Comparison of ENCODE assay signal across 8 mouse cellular contexts in the genomic region with DNA sequence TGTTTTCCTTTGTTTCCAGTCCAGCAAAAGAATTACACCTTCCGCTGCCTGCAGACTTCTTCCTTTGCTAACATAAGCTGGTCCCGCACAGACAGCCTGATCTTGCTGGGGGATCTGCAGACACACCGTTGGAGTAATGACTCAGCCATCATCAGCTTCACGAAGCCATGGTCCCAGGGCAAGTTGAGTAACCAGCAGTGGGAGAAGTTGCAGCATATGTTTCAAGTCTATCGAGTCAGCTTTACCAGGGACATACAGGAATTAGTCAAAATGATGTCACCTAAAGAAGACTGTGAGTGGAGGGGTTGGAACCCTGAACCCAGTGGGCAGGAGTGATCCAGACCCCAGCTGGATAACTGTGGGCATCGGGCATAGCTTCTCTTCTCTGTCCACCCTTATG. TPM values are rescaled to one million over a fixed set of nuclear protein-coding genes. Genes with fewer than 3 reads are reported as not detected.
DNase-seq lines count a peak whose midpoint lies in the region; ATAC-seq and TF ChIP-seq lines count a peak whose summit lies in the region.
"Not testable (repeated sequence)": the region's sequence is repeated elsewhere in the genome, so short reads cannot be mapped to it uniquely, and the experiment has no call there.

No protein-coding gene starts in this region.

- H3K4me3 ChIP-seq in embryonic fibroblast, embryonic 13.5 days (ENCODE audit: insufficient read depth, low read length) = peak overlapping the region; percentile 1; the same call in 1 of the 2 replicates
- H3K4me3 ChIP-seq in heart, embryonic 10.5 days = peak overlapping the region; percentile 50
- peak overlapping the region; percentile 23 for H3K4me3 ChIP-seq in hindbrain, embryonic 14.5 days (replicated peaks; ENCODE audit: low read length)
- peak overlapping the region; percentile 14; the same call in 1 of the 2 replicates for H3K4me3 ChIP-seq in limb, embryonic 11.5 days (ENCODE audit: low read depth, low read length)
- H3K4me3 ChIP-seq in liver, postnatal 0 days (ENCODE audit: low read depth, low read length) = peak overlapping the region; percentile 29
- peak overlapping the region; percentile 30 for H3K4me3 ChIP-seq in midbrain, embryonic 13.5 days (replicated peaks)
- H3K4me3 ChIP-seq in spleen, adult 2 months (ENCODE audit: extremely low read depth, insufficient read depth, insufficient read length) = peak overlapping the region; percentile 60; the same call in 1 of the 2 replicates

- H3K27me3 ChIP-seq in heart, embryonic 10.5 days (ENCODE audit: insufficient read depth, poor library complexity, severe bottlenecking); hindbrain, embryonic 14.5 days (ENCODE audit: control insufficient read depth, insufficient read depth, low read length); limb, embryonic 11.5 days (ENCODE audit: control insufficient read depth, insufficient read depth, low read length); liver, postnatal 0 days (ENCODE audit: insufficient read depth, low read length); midbrain, embryonic 13.5 days; spleen, adult 2 months (ENCODE audit: control insufficient read depth, insufficient read depth, low read length): not testable (repeated sequence)

- H3K4me2 ChIP-seq in hindbrain, embryonic 14.5 days (replicated peaks) = peak overlapping the region; percentile 50
- H3K4me2 ChIP-seq in limb, embryonic 11.5 days (ENCODE audit: low read depth, severe bottlenecking) = peak overlapping the region; percentile 41; the same call in 1 of the 2 replicates
- H3K4me2 ChIP-seq in liver, postnatal 0 days (ENCODE audit: low read depth, low read length) = peak overlapping the region; percentile 67
- H3K4me2 ChIP-seq in midbrain, embryonic 13.5 days (replicated peaks) = peak overlapping the region; percentile 54

- ATAC-seq in hindbrain, embryonic 14.5 days (ENCODE audit: low FRiP score); limb, embryonic 11.5 days (ENCODE audit: insufficient number of reproducible peaks, low FRiP score, low TSS enrichment, low read depth): not testable (repeated sequence)
- peak; percentile 65 for ATAC-seq in liver, postnatal 0 days
- ATAC-seq in midbrain, embryonic 13.5 days = 0 out of 2 replicates have a peak, but pooled peaks have one; percentile 20

- H3K27ac ChIP-seq in embryonic fibroblast, embryonic 13.5 days (ENCODE audit: insufficient read depth, low read length); hindbrain, embryonic 14.5 days; limb, embryonic 11.5 days (replicated peaks; ENCODE audit: low read depth, low read length); liver, postnatal 0 days (ENCODE audit: low read depth); midbrain, embryonic 13.5 days; spleen, adult 2 months (ENCODE audit: insufficient read depth, low read length): not testable (repeated sequence)
- peak overlapping the region; percentile 83 for H3K27ac ChIP-seq in heart, embryonic 10.5 days

- 0 out of 2 replicates have a peak overlapping the region, but pooled peaks have one; percentile 40 for H3K9ac ChIP-seq in hindbrain, embryonic 14.5 days
- peak overlapping the region; percentile 60; the same call in 1 of the 2 replicates for H3K9ac ChIP-seq in limb, embryonic 11.5 days (ENCODE audit: low read length)
- H3K9ac ChIP-seq in liver, postnatal 0 days (replicated peaks) = peak overlapping the region; percentile 41; the same call in 1 of the 2 replicates
- 0 out of 2 replicates have a peak overlapping the region, but pooled peaks have one; percentile 49 for H3K9ac ChIP-seq in midbrain, embryonic 13.5 days (replicated peaks)

- TF ChIP-seq POLR2A in embryonic fibroblast, embryonic 13.5 days (IDR thresholded peaks at IDR 0.05; ENCODE audit: low read depth, low read length); spleen, adult 2 months (IDR thresholded peaks at IDR 0.05; ENCODE audit: low read depth, low read length): not testable (repeated sequence)

- H3K9me3 ChIP-seq in heart, embryonic 10.5 days; hindbrain, embryonic 14.5 days (ENCODE audit: control insufficient read depth, low read length); limb, embryonic 11.5 days (ENCODE audit: control insufficient read depth, low read length); liver, postnatal 0 days (ENCODE audit: low read length); midbrain, embryonic 13.5 days: not testable (repeated sequence)

- not testable (repeated sequence) for H3K36me3 ChIP-seq in heart, embryonic 10.5 days; hindbrain, embryonic 14.5 days (replicated peaks; ENCODE audit: control insufficient read depth, insufficient read depth); limb, embryonic 11.5 days (ENCODE audit: control insufficient read depth, insufficient read depth, low read length); liver, postnatal 0 days (replicated peaks; ENCODE audit: insufficient read depth, low read length); midbrain, embryonic 13.5 days; spleen, adult 2 months (ENCODE audit: control insufficient read depth, insufficient read depth, low read length)

- not testable (repeated sequence) for TF ChIP-seq EP300 in liver, postnatal 0 days (IDR thresholded peaks at IDR 0.05; ENCODE audit: low read depth)

- H3K4me1 ChIP-seq in embryonic fibroblast, embryonic 13.5 days (ENCODE audit: control insufficient read depth, insufficient read depth, low read length); heart, embryonic 10.5 days; hindbrain, embryonic 14.5 days (replicated peaks; ENCODE audit: control insufficient read depth, insufficient read depth, low read length); limb, embryonic 11.5 days (ENCODE audit: control insufficient read depth, insufficient read depth, low read length); liver, postnatal 0 days (ENCODE audit: insufficient read depth); midbrain, embryonic 13.5 days (replicated peaks); spleen, adult 2 months (ENCODE audit: control insufficient read depth, insufficient read depth, insufficient read length): not testable (repeated sequence)

- peak; percentile 43 for DNase-seq in NIH3T3 (ENCODE audit: low read depth)
- not testable (repeated sequence) for DNase-seq in heart, embryonic 10.5 days (ENCODE audit: low spot score); hindbrain, embryonic 14.5 days (ENCODE audit: low spot score); liver, postnatal 0 days; spleen, adult 2 months (ENCODE audit: low read depth in 1 of 2, low spot score in 2 of 2)
- DNase-seq in limb, embryonic 11.5 days (ENCODE audit: low spot score) = peak; percentile 28

- WGBS in heart, embryonic 10.5 days = 49% methylated on average over 5 of the region's 6 CpGs
- 32% methylated on average over 5 of the region's 6 CpGs for WGBS in hindbrain, embryonic 14.5 days
- WGBS in limb, embryonic 11.5 days = 61% methylated on average over 5 of the region's 6 CpGs
- WGBS in liver, postnatal 0 days (ENCODE audit: insufficient replicate concordance) = 29% methylated on average over 5 of the region's 6 CpGs
- WGBS in midbrain, embryonic 13.5 days = 42% methylated on average over 6 of the region's 6 CpGs
- WGBS in spleen, adult 2 months = 24% methylated on average over 6 of the region's 6 CpGs

- not testable (repeated sequence) for TF ChIP-seq CTCF in embryonic fibroblast, embryonic 13.5 days (IDR thresholded peaks at IDR 0.05; ENCODE audit: borderline replicate concordance, insufficient read depth, low read length); liver, postnatal 0 days (IDR thresholded peaks at IDR 0.05; ENCODE audit: low read depth); spleen, adult 2 months (IDR thresholded peaks at IDR 0.05; ENCODE audit: extremely low read depth, insufficient read depth, insufficient read length, insufficient replicate concordance)

RNA-seq across cellular contexts. Expression of a gene that starts 12.3 kb away (rescaled TPM):
- 7.7 and 9.6 TPM in 2 replicates for polyA plus RNA-seq in embryonic fibroblast, embryonic 13.5 days (2011; ENCODE audit: insufficient read length, low read depth, missing spikeins)
- polyA plus RNA-seq in heart, embryonic 10.5 days (2016; fragmentation: Nextera tagmentation; extraction: Ambion mirVana) = 24.7 and 29.7 TPM in 2 replicates
- polyA plus RNA-seq in hindbrain, embryonic 14.5 days (2014; fragmentation: Nextera tagmentation; extraction: Ambion mirVana) = 38.4 and 43.8 TPM in 2 replicates
- 22.2 and 25.4 TPM in 2 replicates for polyA plus RNA-seq in limb, embryonic 11.5 days (2014; fragmentation: Nextera tagmentation; extraction: Ambion mirVana)
- 42.3 and 43.5 TPM in 2 replicates for polyA plus RNA-seq in liver, postnatal 0 days (2015; fragmentation: Nextera tagmentation; extraction: Ambion mirVana)
- 73.6 and 81.2 TPM in 2 replicates for polyA plus RNA-seq in midbrain, embryonic 13.5 days (2015; fragmentation: Nextera tagmentation; extraction: Ambion mirVana)
- polyA plus RNA-seq in spleen, adult 2 months (2012; rRNA removed) = 35.1 and 45.6 TPM in 2 replicates

Comparison
In these comparisons a context has a peak if more than half of its experiments do, and no peak if none do; other contexts are left out.
1. H3K4me3 ChIP-seq: peak in every context shown above with its lines; median percentile 60 in spleen, adult 2 months; 50 in heart, embryonic 10.5 days; 30 in midbrain, embryonic 13.5 days; 29 in liver, postnatal 0 days; 23 in hindbrain, embryonic 14.5 days; 14 in limb, embryonic 11.5 days; 1 in embryonic fibroblast, embryonic 13.5 days.